Mouse (Mus musculus) stomach, postnatal 0 days (tissue): ENCODE measurements at regions not wholly inside any gene's neighbourhood (a gene's known extent, or its start where the extent isn't known, plus 50 kb on each side); places are given as distances from the start of the nearest gene placed in this dataset.

Experiments used
- CTCF ChIP-seq: IDR thresholded peaks from 2 replicates; pipeline ENCODE4 v1.5.1; 2016; ENCODE audit warnings: antibody characterized with exemption, low read depth, mild to moderate bottlenecking, moderate library complexity
- EP300 ChIP-seq: optimal IDR thresholded peaks from 2 replicates; pipeline ENCODE3; 2016; ENCODE audit warnings: antibody characterized with exemption

GRCm38 (mm10) chr4:105952406-105952805 is 162.7 kb downstream of the Gm12728 start:
- TF ChIP-seq CTCF (no peak), EP300 (no peak)
